Mouse (Mus musculus): ENCODE measurements around the gene Plpp7.
A peak's percentile ranks its signal among the peaks of the same experiment; 100 is the strongest.

Plpp7 gene

DNA sequence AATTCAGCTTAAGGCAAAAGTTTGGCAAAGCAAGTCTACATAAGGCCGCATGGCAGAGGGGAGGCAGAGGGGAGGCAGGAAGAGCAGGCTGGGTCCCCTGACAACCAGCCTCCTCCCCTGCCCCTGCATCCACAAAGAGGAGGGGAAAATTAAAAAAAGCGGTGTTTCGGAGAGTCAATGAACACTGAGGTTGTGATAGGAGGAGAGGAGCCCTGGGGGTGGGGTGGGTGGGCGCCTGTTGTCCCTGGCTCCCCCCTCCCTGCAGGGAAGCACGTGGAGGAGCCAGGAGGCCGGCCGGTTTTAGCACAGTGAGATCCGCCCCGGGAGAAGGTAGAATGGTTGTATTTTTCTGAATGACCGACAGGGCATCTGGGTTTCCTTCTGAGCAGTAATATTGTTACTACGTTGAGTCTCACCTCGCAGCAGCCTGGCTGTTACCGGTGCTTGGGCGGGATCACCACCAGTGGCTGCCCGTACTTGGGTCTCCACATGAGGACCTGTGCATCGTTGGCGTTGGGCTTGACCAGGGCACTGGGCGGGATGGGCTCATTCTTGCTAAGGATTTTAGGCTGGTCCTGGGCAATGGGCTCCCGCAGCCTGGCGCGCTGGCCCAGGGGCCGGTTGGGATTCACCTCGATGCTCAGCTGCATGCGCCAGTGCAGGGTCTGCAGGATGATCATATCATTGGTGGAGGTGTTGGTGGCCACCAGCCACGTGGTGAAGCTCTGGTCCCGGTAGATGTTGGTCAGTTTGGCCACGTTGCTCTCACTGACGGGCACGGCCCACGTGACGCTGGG lies 26.3 kb upstream of the Plpp7 start:
- no peak for DNase-seq (ENCODE audit: inconsistent ontology term)

- DNase-seq (ENCODE audit: inconsistent ontology term), result no peak
Observed at GRCm38 (mm10) chr2:32070747-32071146, 24.6 kb upstream of the Plpp7 start.

DNA sequence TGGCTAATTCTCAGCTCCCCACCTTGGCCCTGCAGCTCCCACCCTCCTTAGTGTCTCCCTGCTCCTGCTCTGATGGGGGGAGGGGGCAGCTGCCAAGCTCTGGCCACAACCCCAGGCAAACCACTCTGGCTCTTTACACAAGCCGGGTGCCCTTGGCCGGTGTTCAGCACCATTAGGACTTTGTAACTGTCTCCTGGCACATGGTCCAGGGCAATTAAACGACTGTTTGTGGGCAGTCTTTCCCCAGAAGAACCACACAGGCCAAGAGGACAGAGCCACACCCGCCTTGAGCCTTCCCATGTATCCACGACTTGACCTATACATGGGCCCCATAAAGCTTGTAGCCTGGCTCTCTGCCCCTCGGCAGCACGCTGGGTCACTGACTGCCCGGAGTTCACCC lies 20.9 kb upstream of the Plpp7 start:
- DNase-seq (ENCODE audit: inconsistent ontology term), result peak; percentile 73

DNA sequence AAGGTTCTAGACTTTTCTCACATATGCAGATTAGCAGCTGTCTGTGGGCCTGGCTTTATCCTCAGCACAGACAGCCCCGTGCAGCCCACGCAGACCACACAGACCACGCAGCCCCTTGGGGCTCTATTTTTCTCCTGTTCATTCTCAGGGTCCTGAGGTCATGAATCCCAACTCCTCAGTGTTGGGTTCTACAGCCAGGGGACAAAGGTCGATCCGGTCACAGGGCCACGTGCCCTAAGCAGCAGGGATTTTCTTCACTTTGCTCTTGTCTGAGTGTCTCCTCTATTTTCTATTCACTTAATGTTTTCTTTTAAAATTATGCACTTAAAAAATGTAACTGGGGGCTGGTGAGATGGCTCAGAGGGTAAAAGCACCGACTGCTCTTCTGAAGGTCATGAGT lies 20.0 kb upstream of the Plpp7 start:
- DNase-seq (ENCODE audit: inconsistent ontology term), result no peak

GRCm38 (mm10) chr2:32077744-32078143 lies 17.6 kb upstream of the Plpp7 start:
- no peak for DNase-seq (ENCODE audit: inconsistent ontology term)

DNA sequence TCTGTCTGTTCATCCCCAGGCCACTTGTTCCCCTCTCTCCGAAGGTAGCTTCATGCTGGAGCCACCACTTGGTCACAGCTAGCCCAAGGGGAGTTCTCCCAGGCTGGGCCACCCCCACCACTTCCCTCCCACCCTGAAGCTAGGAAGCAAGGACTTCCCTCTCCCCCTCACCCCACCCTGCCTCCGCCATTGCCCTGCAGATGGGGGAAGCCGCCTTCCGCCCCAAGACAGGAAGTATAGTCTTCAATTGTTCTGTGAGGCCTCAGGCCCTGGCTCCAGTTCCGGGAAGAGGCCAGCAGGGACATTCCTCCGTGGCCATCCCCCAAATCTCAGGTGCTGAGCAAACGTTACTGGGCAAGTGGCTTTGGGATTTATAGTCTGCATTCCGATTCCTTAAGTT lies 16.8 kb upstream of the Plpp7 start:
- no peak for DNase-seq (ENCODE audit: inconsistent ontology term)

DNA sequence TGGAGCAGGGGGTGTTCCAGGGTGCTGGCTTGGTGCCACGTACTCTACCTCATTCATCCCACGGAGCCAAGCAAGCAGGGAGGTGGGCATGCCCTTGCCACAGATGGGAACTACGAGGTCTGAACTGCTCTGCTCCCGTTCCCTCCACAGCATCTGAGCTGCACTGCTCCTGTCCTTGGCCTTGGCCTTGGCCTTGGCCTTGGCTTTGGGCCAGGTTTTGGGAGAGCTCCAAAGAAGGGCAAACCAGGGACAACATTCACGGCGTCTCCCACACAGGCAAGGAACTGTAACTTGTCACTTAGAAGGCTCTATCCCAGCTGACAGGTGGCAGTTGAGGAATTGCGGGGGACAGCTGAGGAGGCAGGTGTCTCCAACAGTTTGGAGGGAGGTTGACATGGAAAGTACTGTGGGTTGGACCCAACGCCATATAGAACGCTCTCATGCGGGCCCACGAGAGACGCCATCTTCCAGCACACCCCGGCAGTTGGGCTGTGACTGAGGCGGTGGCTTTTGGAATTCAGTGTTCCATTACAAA lies 16.1 kb upstream of the Plpp7 start:
- DNase-seq (ENCODE audit: inconsistent ontology term), result no peak

DNA sequence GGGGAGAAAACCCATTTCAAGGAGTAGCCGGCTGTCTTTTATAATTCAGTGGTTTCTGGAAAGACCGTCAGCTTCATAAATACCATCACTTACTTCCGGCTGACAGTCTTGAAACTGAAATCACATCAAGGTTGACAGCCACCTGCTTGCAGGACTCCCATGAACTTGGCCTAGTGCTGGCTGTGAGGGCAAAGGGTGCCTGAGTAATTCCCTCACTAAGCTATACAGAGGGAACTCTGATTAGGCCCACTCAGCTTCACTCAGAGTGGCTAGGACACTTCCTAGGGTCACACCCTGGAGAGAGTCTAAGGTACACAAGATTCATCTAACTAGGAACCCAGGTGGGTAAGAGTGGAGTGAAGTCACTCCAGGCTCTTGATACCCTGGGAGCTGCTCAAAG lies 14.6 kb upstream of the Plpp7 start:
- no peak for DNase-seq (ENCODE audit: inconsistent ontology term)

- DNase-seq (ENCODE audit: inconsistent ontology term), result no peak
Observed at GRCm38 (mm10) chr2:32081296-32081929, 13.9 kb upstream of the Plpp7 start.

GRCm38 (mm10) chr2:32082229-32082628 lies 13.1 kb upstream of the Plpp7 start:
- DNase-seq (ENCODE audit: inconsistent ontology term), result no peak

- DNase-seq (ENCODE audit: inconsistent ontology term), result peak; percentile 43
Observed at GRCm38 (mm10) chr2:32083159-32084011, 11.9 kb upstream of the Plpp7 start.

DNA sequence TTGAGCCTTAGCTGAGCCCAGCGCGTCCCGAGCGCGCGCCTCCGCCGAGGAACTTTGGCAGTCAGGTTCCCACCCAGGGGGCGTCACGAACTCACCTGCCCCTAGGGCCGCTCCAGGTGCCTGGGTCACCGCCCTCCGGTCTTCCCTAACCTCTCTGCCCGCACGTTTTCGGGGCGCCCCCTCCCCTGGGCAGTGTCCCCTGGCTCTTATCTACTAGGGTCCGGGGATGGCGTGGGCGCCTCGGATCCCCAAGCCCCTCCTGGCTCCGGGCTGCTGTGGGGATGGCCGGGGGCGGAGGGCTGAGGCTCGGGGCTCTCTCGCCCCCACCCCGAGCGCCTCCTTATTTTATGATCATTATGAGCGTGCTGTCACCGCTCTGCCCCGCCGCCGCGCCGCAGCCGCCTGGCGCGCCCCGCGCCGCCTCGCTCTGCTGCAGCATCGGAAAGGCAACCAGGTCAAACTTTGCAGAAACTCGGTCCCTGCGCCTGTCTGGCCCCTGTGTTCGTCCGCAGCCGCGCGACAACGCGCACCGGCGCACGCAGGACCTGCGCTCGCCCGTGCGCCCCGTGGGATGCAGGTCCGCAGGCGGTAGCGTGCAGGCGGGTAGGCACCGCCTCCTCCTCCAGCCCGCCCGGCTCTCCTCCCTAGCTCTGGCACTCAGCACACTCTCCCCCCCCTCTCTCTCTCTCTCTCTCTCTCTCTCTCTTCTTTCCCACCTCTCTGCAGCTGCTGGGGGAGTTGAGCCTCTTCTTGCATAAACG lies 11.0 kb upstream of the Plpp7 start, which contains the start of gene Fam78a:
Gene Fam78a (minus strand): TSS at position 747 of the 761 bp plus-strand sequence.
- peak; percentile 43 for DNase-seq (ENCODE audit: inconsistent ontology term)

- DNase-seq (ENCODE audit: inconsistent ontology term), result no peak
Observed at GRCm38 (mm10) chr2:32084872-32085199, 10.5 kb upstream of the Plpp7 start.

GRCm38 (mm10) chr2:32085231-32085630 lies 10.1 kb upstream of the Plpp7 start:
- DNase-seq (ENCODE audit: inconsistent ontology term), result no peak

DNA sequence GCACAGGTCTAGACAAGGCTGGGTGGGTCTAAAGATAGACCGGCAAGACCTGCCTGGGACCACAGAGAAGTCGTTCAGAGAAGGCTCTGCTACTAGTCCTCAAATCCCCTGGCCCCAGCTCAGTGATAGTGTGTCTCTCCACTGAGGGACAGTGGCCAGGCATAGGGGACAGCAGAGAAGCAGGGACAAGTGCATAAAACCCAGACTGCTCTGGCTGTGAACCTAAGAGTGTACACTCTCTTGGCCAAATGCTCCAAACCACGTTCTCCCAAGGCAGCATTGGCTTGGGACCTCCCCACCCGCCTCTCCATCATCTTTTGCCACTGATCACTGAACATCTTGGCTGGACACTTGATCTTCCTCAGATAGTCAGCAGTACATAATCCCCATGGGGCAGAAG lies 7.7 kb upstream of the Plpp7 start:
- no peak for DNase-seq (ENCODE audit: inconsistent ontology term)

- peak; percentile 36 for DNase-seq (ENCODE audit: inconsistent ontology term)
Observed at GRCm38 (mm10) chr2:32088372-32088981, 6.9 kb upstream of the Plpp7 start.

GRCm38 (mm10) chr2:32089606-32090005 lies 5.7 kb upstream of the Plpp7 start:
- DNase-seq (ENCODE audit: inconsistent ontology term), result no peak

DNA sequence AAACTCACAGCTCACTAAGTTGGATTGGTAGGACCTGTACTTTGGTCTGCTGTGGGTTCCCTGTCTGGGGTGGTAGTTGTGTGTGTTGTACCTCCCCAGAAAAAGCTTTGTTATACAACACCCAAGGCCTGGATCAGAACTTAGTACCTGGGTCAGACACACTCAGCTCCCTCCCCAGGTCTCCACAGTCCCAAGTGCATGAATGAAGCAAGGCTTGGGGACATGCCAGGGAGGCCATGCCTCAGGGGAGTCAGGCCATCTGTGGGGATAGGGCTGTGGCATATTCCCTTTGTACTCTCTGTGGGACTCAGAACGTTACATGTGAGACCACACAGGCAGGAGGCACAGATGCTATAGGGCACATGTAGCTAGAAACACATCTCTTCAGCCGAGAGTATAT lies 5.2 kb upstream of the Plpp7 start:
- no peak for DNase-seq (ENCODE audit: inconsistent ontology term)

GRCm38 (mm10) chr2:32091956-32092355 lies 3.4 kb upstream of the Plpp7 start:
- no peak for DNase-seq (ENCODE audit: inconsistent ontology term)

- no peak for DNase-seq (ENCODE audit: inconsistent ontology term)
Observed at GRCm38 (mm10) chr2:32094001-32094707, 1.2 kb upstream of the Plpp7 start.

GRCm38 (mm10) chr2:32096122-32096420 lies 743 bp downstream of the Plpp7 start:
- no peak for DNase-seq (ENCODE audit: inconsistent ontology term)
